Mouse (Mus musculus): ENCODE data around the gene Mapk8ip2. TPM values are rescaled to one million over a fixed set of nuclear protein-coding genes. Genes with fewer than 3 reads are reported as not detected.

The Mapk8ip2 gene
- not detected in 4 replicates for total RNA-seq (2023; ENCODE audit: inconsistent age)

DNA sequence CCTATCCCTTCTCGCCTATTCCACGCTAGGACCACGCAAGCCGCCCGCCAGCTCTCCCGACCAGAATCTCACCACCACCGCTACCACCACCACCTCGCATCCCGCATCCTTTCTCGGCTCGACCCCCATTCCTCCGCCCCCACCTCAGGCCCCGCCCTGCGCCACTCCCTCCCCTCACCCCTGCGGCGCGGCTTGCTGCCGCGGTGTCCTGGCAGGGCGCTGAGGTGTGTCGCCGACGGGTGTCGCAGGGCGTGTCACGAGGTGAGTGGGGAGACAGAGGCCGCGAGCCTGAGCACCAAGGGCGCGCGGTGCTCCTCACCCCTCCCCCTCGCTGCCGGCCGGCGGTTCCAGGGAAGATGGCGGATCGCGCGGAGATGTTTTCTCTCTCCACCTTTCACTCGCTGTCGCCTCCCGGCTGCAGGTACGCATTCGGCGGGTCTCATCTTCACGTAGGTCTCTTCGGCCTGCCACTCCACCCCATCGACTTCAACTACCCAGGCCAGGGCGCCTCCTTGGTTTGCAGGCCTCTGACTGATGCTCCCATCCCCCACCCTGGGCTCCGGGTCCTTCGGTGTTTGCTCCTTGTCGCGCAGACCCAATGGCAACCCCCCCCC is at the start of gene Mapk8ip2:
Gene Mapk8ip2, plus strand, starts transcription at position 49 of the 614 bp plus-strand sequence.

GRCm38 (mm10) chr15:89410118-89410517 is 43.6 kb upstream of the Mapk8ip2 start, which contains the start of gene Syce3:
Gene Syce3, minus strand, starts transcription at chr15:89410503.

DNA sequence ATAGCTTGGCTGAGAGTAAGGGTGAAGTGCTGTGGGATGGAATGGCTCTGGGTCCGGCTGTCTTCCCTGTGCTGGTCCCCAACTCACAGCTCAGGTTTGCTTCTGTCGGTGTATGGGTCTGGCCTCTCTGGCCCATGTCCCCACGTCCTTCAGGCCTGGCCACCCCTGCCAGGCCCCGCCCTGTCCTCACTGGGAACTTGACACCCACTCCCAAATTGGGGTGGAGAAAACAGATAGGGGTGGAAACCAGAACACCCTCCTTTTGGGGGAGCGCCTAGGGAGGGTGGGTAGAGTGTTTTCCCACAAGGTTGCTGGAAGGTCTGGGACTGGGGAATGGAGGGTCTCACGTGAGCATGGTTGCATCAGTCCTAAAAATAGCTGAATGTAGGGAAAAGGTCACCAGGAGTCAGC is 28.0 kb upstream of the Mapk8ip2 start, which contains the start of gene Cpt1b:
Gene Cpt1b, minus strand, starts transcription at position 153 of the 411 bp plus-strand sequence.

GRCm38 (mm10) chr15:89429352-89430221 is 24.1 kb upstream of the Mapk8ip2 start, which contains the start of the genes C730034F03Rik, Gm44502 and Chkb:
Gene C730034F03Rik, plus strand, starts transcription at chr15:89429589.
Gene Gm44502, minus strand, starts transcription at chr15:89429696.
Gene Chkb, minus strand, starts transcription at chr15:89429908.

DNA sequence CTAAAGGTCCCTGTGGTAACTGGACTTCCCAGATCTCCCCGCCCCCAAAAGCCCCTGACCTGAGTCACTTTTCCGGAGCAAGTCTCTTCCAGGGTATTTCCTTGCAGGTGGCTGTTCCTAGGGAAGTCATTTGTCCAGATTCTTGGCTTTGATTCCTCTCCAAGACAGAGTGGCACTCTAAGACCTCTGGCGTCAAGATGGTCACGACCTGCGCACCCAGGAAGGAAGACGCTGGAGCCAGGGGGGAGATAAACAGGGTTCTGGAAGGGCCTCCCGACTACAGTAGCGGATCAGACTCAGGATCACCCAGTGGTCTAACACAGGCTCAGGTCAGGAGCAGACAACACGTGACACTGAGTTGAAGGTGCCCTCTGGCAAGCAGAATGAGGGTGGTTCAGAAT is 23.4 kb downstream of the Mapk8ip2 start, which contains the start of gene Arsa:
Gene Arsa, minus strand, starts transcription at position 335 of the 401 bp plus-strand sequence.

GRCm38 (mm10) chr15:89498961-89499688 is 45.4 kb downstream of the Mapk8ip2 start, which contains the start of gene Shank3:
Gene Shank3, plus strand, starts transcription at chr15:89499623.

Other genes starting within 250 kb of the Mapk8ip2 start
- gene Ppp6r2, start 242.4 kb upstream of the Mapk8ip2 start, total RNA-seq (2023; ENCODE audit: inconsistent age): 57.9 to 61.0 TPM (median 59.6 TPM) in 4 replicates
- 231 to 274 TPM (median 254 TPM) in 4 replicates for gene Sbf1, start 138.6 kb upstream of the Mapk8ip2 start, total RNA-seq (2023; ENCODE audit: inconsistent age)
- gene Adm2, start 131.2 kb upstream of the Mapk8ip2 start, total RNA-seq (2023; ENCODE audit: inconsistent age): not detected in 4 replicates
- not detected in 4 replicates for gene Miox, start 119.5 kb upstream of the Mapk8ip2 start, total RNA-seq (2023; ENCODE audit: inconsistent age)
- gene Lmf2, start 98.3 kb upstream of the Mapk8ip2 start, total RNA-seq (2023; ENCODE audit: inconsistent age): 40.7 to 60.9 TPM (median 56.0 TPM) in 4 replicates
- gene Ncaph2, start 98.2 kb upstream of the Mapk8ip2 start, total RNA-seq (2023; ENCODE audit: inconsistent age): 125 to 135 TPM (median 132 TPM) in 4 replicates
- 17.1 to 18.9 TPM (median 18.3 TPM) in 4 replicates for gene Sco2, start 80.1 kb upstream of the Mapk8ip2 start, total RNA-seq (2023; ENCODE audit: inconsistent age)
- 0.39 to 1.3 TPM (median 0.75 TPM) in 4 replicates for gene Tymp, start 76.9 kb upstream of the Mapk8ip2 start, total RNA-seq (2023; ENCODE audit: inconsistent age)
- not detected in 4 replicates for gene Odf3b, start 74.6 kb upstream of the Mapk8ip2 start, total RNA-seq (2023; ENCODE audit: inconsistent age)
- not detected in 4 replicates for gene Klhdc7b, start 69.0 kb upstream of the Mapk8ip2 start, total RNA-seq (2023; ENCODE audit: inconsistent age)
- not detected in 4 replicates for gene Syce3, start 43.4 kb upstream of the Mapk8ip2 start, total RNA-seq (2023; ENCODE audit: inconsistent age)
- gene Cpt1b, start 28.1 kb upstream of the Mapk8ip2 start, total RNA-seq (2023; ENCODE audit: inconsistent age): 7.3 to 12.6 TPM (median 8.2 TPM) in 4 replicates
- 8.6 to 15.8 TPM (median 10.5 TPM) in 4 replicates for gene C730034F03Rik, start 24.3 kb upstream of the Mapk8ip2 start, total RNA-seq (2023; ENCODE audit: inconsistent age)
- gene Gm44502, start 24.2 kb upstream of the Mapk8ip2 start, total RNA-seq (2023; ENCODE audit: inconsistent age): 1.6 to 2.3 TPM in 2 of 4 replicates, not detected in the others
- gene Chkb, start 24.0 kb upstream of the Mapk8ip2 start, total RNA-seq (2023; ENCODE audit: inconsistent age): 312 to 334 TPM (median 321 TPM) in 4 replicates
- 15.7 to 19.9 TPM (median 17.7 TPM) in 4 replicates for gene Arsa, start 23.5 kb downstream of the Mapk8ip2 start, total RNA-seq (2023; ENCODE audit: inconsistent age)
- 0.26 TPM in 1 of 4 replicates, not detected in the others for gene Shank3, start 45.7 kb downstream of the Mapk8ip2 start, total RNA-seq (2023; ENCODE audit: inconsistent age)
- gene Acr, start 114.4 kb downstream of the Mapk8ip2 start, total RNA-seq (2023; ENCODE audit: inconsistent age): not detected in 4 replicates
- gene Rabl2, start 138.0 kb downstream of the Mapk8ip2 start, total RNA-seq (2023; ENCODE audit: inconsistent age): 3.3 to 5.7 TPM (median 4.6 TPM) in 4 replicates